Mouse (Mus musculus) adrenal gland, adult 18-20 months (tissue): ENCODE data around the gene Adarb1. TPM values are rescaled to one million over a fixed set of nuclear protein-coding genes. Genes with fewer than 3 reads are reported as not detected.

Experiments used
- DNase-seq, 2 experiments: peaks; one replicate each; pipeline ENCODE4 v3.0.0; 2021 to 2022; ENCODE audit warnings: low spot score in 2 of 2
- total RNA-seq, 2 experiments: library from RNA; stranded (reverse); gene quantifications; 1 replicate in 1 of 2; 2 replicates in 1 of 2; pipeline ENCODE4 v1.2.3; 2021

Gene Adarb1
- total RNA-seq, 2 experiments from 2014 or later: 31.3 to 113 TPM

DNA sequence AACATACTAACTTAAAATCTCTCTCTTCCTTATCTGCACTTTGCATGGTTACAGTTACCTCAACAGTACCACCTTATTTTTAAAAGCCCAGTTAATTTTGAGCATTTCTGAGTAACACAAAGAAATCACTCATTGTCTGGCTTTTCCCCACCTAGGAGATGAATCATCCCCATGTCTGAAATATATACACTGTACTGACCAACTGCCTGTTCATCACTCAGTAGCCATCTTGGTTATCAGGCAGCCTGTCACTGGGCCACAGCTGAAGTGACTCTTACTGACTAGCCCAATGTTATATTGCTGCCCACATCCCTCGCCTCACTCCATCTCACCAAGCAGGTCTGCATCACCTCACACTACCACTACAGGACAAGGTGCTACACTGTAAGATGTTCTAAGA lies 30.5 kb downstream of the Adarb1 start:
- DNase-seq: no peak

DNA sequence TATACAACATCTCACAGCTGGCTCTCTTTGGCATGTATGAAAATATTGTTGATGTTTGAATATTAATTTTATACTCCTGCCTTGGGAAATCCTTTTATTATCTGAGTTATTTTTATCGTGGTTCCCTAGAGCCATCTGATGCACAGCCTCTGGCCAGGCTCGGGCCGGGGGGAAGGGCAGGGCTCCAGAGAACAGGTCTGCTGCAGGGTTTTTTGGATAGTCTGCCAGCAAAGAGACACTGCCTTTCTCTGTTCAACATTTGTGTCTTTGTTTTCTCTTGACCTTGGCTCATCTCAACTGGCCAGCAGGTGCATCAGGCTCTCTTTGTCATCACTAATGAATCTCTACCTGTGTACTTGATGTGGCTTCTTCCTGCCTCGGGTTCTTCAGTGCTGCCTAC lies 32.3 kb downstream of the Adarb1 start:
- DNase-seq: no peak

DNA sequence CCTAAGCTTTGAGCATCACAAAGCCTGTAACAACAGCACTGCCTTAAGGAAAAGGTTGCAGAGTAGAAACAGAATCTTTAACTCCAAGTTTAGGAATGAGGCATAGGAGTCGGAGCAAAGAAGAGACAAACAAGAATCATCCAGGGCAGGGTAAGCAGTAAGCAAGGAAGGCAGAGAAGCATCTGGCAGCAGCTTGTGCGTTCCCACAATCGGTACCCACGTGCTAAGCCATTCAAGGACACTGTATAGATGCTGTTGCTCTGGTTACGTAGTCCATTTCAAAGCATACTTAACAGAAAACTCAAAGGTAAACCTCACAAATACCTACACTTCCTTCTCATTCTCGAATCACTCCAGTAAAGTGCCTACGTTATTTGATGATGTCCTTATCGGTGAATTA lies 35.0 kb downstream of the Adarb1 start:
- no peak for DNase-seq

DNA sequence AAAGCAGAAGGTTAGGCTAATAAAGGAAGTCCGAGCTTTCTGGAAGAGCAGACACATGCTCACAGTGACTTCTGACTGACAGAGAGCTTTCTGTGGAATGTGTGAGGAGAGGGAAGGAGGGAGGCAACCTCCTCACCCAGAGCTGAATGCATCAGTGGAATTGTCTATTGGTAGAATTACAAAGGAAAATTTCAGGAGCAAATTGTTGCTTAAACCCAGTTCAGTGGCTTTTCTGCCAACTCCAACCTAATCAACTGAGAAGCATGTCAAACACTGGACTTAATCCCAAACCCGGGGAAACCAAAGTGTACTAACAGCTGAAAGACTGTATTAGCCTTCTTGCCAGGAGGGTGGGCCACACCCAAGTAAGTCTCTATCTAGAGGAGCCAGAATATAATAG lies 36.9 kb downstream of the Adarb1 start:
- DNase-seq: no peak

DNA sequence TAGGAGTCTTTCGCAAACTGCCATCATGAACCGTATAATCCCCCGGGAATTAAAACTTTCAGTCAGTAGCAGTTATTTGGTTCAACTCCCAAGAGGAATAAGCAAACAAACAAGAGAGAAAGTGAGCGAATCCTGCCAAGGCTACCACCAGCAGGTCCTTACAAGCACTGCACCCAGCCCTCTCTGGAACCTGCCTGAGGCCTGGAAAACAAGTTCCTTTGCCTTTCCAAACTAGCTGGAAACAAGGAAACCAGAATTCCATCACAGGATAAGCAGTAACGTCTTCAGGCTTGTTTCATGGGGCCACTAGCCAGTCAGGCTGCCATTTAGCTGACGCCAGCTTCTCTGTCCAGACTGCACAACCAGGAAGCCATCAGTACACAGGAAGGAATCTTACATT lies 37.4 kb downstream of the Adarb1 start:
- DNase-seq: no peak

DNA sequence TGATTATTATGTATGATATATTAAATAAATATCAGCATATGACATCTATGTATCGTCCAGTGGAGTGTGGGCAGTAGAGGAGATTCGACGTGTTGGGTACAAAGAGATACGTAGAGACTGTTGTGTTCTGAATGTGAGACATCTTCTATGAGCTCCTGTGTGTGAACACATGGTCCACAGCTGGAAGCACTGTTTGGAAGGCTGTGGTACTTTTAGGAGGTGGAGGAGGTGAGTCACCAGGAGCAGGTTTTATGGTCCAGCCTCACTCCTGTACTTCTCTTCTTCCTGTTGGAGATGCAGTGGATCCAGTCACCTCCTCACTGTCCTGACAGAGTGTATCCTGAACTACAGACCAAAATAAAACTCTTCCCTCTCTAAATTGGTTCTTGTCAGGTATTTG lies 38.9 kb downstream of the Adarb1 start:
- no peak for DNase-seq

DNA sequence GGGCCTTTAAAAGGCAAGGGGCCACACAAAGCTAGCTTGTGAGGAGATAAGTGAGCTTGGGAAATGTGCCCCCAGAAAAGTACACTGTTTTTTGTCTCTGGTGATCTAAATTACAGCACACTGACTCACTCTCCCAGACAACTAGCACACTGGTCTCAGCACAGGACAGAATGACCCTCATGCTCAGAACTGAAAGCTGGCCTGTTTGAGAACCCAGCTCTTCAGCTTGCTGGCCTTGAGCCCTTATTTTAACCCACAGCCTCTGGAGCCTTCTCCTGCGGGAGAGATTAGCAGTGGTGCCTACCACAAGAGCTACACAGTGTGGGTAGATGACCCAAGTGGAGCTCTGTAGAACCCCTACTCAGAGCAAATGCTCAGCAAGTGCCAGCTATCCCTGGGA lies 42.0 kb downstream of the Adarb1 start:
- no peak for DNase-seq

DNA sequence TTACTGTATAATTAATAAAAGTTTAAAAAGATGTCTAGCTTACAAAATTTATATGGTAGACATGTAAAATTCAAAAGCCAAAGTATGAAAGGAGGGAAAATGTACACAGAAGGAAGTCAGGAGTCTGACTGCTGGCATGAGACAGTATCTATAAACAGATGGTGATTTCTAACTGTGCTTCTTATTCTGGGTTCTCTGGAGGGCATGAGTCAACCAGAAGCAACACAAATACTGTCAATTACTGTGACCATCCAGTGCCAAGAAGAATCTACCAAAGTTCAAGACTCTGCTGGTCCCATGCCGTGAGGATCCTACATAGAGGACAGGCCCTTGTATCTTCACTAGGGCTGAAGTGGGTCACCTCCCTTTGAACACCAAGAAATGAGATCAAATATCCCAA lies 43.1 kb downstream of the Adarb1 start:
- DNase-seq: no peak

DNA sequence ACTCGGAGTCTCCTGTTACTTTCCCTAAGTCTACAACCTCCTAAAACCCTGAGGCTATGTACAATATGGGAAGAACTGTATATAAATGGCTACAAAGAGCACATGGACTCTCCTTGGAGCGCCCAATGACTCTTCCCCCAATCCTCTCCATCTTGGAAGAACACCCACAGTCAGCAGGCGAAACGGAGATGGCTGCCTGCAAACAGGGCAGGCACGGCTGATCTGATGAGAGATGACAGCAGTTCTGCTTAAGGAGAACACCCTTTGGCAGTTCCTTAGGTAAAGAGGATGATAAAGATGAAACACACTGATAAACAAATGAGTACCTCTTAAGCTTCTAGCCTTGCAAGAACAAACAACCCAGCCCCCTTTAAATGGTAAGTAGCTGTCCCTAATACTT lies 43.7 kb downstream of the Adarb1 start:
- no peak for DNase-seq

DNA sequence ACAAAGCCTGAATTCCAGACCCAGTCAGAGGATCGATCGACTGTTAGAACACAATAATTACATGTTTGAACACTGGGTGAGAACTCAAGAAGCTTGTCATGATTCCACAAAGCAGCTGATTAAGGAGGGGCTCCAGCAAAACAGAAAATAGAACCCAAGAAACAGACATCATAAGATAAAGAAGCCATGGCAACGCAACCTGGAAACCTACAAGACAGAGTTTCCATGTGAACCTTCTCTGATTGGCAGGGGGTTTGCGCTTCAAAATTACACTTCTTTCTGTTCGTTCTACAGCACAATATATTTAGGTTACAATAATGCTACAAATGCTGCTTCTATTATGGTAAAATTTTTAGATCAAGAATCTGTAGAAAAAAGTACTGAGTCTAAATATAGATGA lies 47.9 kb downstream of the Adarb1 start:
- DNase-seq: no peak

DNA sequence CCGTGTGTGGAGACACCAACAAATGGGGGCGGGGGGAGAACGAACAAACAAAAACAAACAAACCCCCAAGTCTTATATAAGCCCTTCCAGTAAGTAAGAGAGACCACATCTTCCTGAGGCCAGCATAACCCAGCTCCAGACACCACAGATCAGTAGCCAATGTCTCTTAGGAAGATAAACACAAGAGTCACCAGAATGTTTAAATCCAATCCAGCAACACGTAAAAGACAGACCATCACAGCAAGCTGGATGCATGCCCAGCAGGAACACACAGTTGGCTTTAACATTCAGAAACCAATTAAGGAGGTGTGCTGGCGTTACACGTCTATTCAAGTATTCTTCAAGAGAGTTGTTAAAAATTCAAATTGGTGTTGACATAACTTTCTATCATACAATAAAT lies 50.1 kb downstream of the Adarb1 start:
- DNase-seq: no peak

DNA sequence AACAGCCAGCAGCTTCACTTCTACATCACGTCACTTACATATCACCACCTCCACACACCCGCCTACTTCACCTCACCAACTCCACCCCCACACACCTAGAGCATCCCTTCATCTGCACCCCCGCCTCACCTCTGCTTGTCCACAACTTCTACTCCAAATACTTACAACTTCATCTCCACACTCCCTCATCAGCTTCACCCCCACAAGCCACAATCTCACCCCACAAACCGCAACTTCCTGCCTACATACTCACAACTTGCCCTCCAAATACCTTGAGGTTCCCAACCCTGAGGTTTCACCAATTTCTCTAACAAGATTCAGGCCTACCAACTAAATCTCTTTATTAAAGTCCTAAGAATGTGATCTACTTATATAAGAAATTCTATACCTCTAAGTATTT lies 51.1 kb downstream of the Adarb1 start:
- no peak for DNase-seq

DNA sequence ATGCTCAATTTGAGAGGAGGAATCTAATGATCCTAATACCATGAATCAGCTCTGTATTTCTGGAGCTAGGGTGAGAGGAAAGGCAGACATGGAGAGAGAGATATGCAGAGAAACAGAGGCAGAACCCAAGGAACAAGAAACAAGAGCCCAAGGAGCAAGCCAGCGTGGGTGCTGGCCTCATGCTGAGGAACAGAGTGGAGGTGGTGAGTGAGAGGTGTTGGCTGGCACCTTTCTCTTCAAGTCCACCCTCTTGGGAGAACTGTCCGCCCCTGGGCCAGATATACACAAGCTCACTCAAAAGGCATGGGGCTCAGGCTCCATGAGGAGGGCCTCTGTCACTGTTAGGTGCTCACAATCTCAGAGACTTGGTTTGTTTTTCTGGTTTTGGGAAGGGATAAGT lies 52.9 kb downstream of the Adarb1 start:
- DNase-seq: peak in 1 of 2 experiments; percentile 14

DNA sequence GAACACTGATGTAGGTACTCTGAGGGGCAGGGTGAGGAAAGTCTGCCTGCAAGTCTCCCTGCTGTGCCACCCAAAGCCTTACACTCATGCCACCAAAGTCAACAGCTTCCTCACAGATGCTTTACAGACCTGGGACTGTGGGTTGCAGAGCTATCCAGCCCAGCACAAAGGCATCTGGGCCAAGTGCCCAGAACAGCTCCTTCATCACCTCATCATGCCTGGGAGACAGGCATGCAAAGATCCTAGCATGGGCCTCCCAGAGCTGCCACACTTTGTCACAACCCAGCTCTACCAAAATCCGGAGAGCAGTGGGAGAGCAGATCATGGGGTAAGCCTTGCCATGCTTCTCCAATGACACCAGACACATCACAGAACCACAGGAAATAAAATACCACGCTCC lies 57.6 kb downstream of the Adarb1 start:
- DNase-seq: peak in 1 of 2 experiments; percentile 13

DNA sequence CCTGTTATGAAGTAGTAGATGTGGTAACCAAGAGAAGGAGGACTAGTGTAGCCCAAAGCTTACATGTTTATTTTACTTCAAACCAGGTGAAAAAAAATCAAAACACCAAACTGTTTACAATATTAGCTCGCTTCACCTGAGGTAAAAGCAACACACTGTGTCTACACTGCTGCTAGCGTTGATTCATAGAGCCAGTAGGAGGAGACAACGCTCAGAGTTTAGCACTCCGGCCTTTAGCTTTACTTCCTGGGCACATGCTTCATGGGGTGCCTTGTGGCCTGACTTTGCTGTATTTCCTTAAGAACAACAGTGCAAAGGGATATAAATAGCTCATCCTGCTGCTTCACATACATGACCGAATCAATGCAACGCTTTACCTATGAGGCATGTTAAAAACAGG lies 60.1 kb downstream of the Adarb1 start:
- peak in 1 of 2 experiments; percentile 8 for DNase-seq

DNA sequence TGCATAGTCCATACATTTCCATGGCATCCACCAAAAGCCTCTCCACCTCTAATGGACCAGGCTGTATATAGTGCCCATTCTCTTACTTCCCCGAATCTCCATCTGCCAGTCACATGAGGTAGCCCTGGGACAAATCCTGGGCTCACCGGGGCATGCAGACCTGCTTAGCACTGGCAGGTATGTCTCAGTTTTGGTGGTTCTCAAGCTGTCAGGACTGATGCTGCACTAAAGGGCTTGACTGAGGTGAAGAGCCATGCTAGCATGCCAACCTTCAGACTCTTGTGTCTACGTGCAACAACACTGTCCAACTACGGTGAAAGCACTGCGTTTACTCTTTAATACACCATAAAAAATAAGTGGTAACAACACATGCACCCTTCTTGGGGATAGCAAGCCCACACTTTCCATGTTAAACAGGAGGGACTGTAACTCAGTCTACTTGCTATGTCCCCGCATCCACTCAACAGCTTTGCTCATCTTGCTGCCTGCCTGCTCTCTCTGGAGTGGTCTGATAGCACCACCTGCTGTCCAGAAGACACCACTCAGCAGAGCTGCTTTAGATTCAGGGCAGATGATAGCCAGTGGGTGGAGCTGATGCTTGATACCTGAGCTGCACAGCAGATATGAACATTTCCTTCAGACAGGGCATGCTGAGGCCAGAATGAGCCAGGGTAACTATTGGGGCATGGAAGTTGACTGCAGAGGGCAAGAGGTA lies 64.9 kb downstream of the Adarb1 start:
- DNase-seq: peak; percentile 66 to 68

DNA sequence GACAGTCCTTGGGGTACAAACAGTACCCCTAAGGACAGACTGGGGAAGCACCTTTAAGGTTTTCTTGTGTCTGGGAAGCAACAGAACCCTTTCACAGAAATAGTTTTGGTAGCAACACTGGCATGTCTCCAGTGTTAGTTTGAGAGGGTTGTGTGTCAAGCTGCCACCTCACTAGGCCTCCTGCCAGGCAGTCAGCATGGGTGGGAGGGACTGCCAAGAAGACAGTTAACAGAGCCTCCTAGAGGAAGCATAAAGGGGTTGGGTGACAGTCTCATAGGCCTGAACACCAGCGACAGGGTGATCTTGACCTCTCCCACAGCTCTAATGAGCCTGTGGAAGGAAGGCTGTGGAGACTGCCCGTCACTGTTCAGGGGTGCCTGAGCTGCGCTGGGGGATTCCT lies 75.2 kb downstream of the Adarb1 start:
- no peak for DNase-seq

DNA sequence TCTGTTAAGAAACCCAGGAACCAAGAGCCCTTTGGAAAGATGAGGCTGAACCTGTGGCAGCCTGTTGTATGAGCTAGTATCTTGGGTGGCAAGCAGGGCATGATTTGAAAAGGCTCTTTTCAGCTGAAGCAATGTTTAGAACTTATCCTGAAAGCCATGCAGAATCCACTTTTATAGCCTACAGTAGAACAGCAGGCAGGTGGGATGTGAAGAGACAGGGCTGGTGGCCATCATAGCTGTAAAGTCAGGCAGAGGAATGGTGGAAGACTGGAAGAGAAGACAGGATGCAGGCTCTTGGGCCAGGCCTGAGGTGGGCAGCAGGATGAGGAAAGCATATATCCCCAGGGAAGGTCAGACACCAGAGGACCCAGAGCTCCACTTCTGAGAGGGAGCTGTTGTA lies 76.4 kb downstream of the Adarb1 start:
- no peak for DNase-seq

DNA sequence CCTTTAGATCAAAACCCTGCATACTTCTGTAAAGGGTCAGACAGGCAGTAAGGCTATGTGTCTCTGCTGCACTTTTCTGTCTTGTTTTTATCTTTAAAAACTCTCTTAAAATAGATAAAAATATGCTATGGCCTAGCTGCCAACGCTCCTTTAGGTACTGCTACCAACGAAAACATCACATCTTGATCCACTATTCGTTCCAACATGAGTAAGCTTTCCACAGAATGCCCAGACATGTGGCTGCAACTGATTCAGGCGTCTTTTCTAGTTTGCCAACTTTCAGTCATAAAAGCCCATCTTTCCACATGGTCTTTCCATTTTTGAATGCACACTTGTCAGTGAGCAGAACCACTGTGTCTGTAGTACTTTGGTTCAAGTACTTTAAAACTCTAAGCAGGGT lies 77.0 kb downstream of the Adarb1 start:
- DNase-seq: no peak

DNA sequence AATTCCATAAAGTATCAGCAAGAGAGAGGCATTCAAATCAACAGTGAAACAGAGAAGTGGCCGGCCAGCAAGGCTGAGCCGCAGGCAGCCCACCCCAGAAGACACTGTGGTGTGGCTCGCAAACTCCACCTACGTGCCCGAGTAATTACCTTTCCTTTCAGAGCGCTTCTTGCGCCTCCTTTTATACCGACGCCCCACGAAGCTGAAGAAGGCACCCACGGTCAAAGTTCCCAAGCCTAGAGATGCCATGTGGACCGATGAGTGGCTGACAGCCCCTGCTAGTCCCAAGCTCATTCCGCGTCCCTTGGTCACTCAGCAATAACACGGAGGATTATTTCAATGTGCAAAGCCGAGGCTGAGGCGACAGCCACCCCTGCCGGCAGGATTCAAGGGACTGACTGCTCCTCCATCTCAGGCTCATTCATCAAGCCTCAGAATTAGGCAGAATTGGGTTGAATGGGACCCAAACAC lies 78.2 kb downstream of the Adarb1 start:
- DNase-seq: no peak

DNA sequence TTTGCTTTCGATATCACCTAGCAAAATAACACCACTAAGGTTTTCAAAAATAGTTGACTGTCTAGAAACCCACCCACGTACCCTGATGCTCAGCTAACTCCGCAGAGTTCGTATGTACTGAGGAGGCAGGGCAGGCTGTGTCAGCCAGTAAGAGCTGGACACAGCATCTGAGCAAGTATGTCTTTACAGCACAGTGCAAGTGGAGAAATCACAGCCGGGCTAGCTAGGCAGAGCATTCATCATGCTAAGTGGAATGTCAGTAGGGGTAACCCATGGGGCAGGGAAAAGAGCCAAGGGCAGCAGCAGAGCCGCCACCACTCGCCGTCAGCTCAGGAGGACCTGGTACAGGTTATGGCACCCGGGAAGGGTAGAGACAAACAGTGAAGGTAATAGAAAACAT lies 84.6 kb downstream of the Adarb1 start:
- no peak for DNase-seq

DNA sequence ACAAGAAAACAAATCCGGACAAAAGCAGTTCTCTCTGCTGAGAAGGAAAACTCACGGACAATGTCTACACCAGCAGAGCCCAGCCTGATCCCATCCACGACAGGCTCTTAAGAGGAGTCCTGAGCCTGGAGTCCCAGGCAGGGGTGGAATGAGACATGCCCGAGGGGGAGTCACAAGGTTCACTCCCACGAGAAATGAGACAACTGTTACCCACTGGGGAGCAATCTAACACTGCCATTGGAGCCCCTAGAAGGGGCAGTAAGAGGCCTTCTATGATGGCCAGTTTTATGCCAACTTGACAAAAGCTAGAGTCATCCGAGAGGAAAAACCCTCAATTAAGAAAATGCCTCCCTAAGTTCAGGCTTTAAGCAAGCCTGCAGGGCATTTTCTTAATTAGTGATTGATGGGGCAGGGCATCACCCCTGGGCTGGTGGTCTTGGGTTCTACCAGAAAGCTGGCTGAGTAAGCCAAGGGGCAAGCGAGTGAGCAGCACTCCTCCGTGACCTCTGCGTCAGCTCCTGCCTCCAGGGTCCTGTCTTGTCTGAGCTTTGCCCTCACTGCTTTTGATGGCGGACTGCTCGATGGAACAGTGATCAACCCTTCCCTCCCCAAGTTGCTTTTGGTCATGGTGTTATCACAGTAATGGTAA lies 88.5 kb downstream of the Adarb1 start:
- DNase-seq: no peak

DNA sequence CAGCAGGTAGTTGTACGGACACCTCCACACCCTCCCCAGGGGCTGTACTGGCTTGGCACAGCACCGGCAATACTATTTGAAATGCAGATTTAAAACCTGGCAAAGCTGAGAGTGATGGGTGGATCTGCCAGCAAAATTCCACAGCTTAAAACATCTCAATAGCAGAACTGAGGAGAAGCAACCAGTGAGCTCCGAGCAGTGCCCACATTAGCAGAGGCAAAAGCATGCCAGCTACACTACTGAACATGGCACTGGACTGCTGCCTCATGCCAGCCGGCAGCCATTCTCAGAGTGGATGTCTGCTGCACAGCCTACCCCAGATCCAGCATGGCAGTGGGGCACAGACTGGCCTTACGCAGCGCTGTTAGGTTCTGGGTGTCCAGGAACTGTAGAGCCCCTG lies 93.4 kb downstream of the Adarb1 start:
- no peak for DNase-seq
